Mouse (Mus musculus): ENCODE measurements around the gene Rtf1.

DNA sequence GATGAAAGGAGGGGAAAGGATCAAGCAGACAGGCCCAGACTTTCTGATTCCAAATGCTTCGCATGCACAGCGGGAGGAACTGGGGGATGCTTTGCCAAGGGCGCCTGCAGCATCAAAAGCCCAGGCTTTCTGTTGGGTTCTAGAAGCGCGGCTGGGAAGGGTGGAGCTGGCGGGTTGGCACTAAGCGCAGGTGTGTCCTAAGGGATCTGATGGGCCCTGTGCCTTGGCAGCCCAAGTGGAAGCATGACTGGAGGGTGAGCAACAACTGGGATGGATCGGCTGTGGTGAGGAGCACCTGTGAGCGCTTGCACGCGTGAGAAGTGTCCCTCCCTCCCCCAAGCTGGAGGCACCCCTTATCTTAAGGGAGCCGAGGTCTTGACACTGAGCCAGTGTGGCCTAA is 62.3 kb downstream of the Rtf1 start:
- TF ChIP-seq CTCF (IDR thresholded peaks at IDR 0.05; ENCODE audit: borderline replicate concordance, extremely low read depth, insufficient read depth, insufficient read length) (no peak), POLR2A (IDR thresholded peaks at IDR 0.05; ENCODE audit: borderline replicate concordance, extremely low read depth, insufficient read depth, insufficient read length, poor library complexity, severe bottlenecking) (no peak)
